Comparison of ENCODE assay signal across 9 mouse cellular contexts in the genomic region with DNA sequence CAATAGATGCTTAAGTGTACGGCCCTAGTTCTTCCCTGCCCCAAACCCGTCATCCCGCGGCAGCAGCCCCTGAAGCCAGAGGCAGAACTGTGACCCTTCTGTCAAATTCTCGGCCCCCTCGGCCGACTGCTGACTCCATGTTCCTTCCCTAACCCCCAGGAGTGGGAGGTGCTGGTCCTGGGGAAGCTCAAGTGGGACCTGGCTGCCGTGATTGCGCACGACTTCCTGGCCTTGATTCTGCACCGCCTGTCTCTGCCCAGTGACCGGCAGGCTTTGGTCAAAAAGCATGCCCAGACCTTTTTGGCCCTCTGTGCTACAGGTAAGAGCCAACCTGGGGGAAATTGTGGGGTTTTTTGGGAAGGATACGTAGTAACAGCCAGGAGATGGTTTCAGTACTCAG. TPM values are rescaled to one million over a fixed set of nuclear protein-coding genes. Genes with fewer than 3 reads are reported as not detected.
DNase-seq lines count a peak whose midpoint lies in the region; ATAC-seq and TF ChIP-seq lines count a peak whose summit lies in the region.
"Had no signal": no experiment of that assay in that cellular context is flagged by ENCODE, and none has a peak within 500 bp of the region (broad histone marks: within the 10 kb centered on the region; RNA-seq: fewer than 3 reads in every experiment).

No protein-coding gene starts in this region.

- H3K4me2 ChIP-seq in heart, embryonic 12.5 days: peak overlapping the region; percentile 87
- peak overlapping the region; percentile 92 for H3K4me2 ChIP-seq in liver, embryonic 14.5 days (ENCODE audit: low read depth)

- peak overlapping the region; percentile 95 for H3K4me3 ChIP-seq in heart, embryonic 12.5 days
- no peak overlapping the region for H3K4me3 ChIP-seq in MEL (ENCODE audit: control insufficient read depth in 1 of 2, insufficient read depth in 1 of 2, low read depth in 2 of 2, low read length in 2 of 2)
- peak overlapping the region; percentile 72 to 93 for H3K4me3 ChIP-seq in liver, embryonic 14.5 days (ENCODE audit: insufficient read depth in 1 of 2, low read depth in 2 of 2, low read length in 2 of 2)

- DNase-seq in heart, adult 8-10 months (ENCODE audit: low spot score): no peak
- no peak for DNase-seq in MEL (ENCODE audit: low read depth, low spot score)
- DNase-seq in heart, postnatal 10 days: peak; percentile 21 to 26
- no peak for DNase-seq in liver, embryonic 14.5 days (ENCODE audit: low read depth in 3 of 3, low spot score in 3 of 3)
- no peak for DNase-seq in frontal cortex, postnatal 14 days (ENCODE audit: low spot score in 2 of 2)
- no peak for DNase-seq in layer of hippocampus, adult 18-20 months (ENCODE audit: low spot score in 2 of 2)
- DNase-seq in embryo, embryonic 10.5 days (ENCODE audit: low spot score): no peak

- no peak for TF ChIP-seq POLR2A in MEL (IDR thresholded peaks at IDR 0.05; ENCODE audit: control insufficient read depth in 1 of 2, insufficient read depth in 1 of 2, low read depth in 1 of 2, low read length in 2 of 2, poor library complexity in 1 of 2)

- no peak for ATAC-seq in heart, embryonic 12.5 days (ENCODE audit: insufficient number of reproducible peaks, low FRiP score)
- ATAC-seq in liver, embryonic 14.5 days (ENCODE audit: insufficient read depth): no peak
- ATAC-seq: Patski had no signal

- no peak for TF ChIP-seq RAD21 in MEL (IDR thresholded peaks at IDR 0.05; ENCODE audit: low read depth, low read length)

- peak overlapping the region; percentile 99 for H3K27ac ChIP-seq in heart, embryonic 12.5 days (ENCODE audit: poor library complexity, severe bottlenecking)
- H3K27ac ChIP-seq in MEL (ENCODE audit: control insufficient read depth, low read depth, low read length): peak overlapping the region; percentile 98
- H3K27ac ChIP-seq in liver, embryonic 14.5 days: peak overlapping the region; percentile 93

- H3K36me3 ChIP-seq in heart, embryonic 12.5 days: peaks cover 60% of the 10 kb centered on the region
- peaks cover 0 to 53% of the 10 kb centered on the region in 2 experiments; a peak in 2 of 4 replicates for H3K36me3 ChIP-seq in MEL (ENCODE audit: control insufficient read depth in 1 of 2, insufficient read depth in 2 of 2, low read length in 2 of 2)
- H3K36me3 ChIP-seq in liver, embryonic 14.5 days (replicated peaks; ENCODE audit: control insufficient read depth, insufficient read depth, low read depth): peaks cover 62% of the 10 kb centered on the region

- peak overlapping the region; percentile 96 for H3K9ac ChIP-seq in heart, embryonic 12.5 days
- H3K9ac ChIP-seq in MEL (ENCODE audit: control insufficient read depth, low read depth, low read length, poor library complexity, severe bottlenecking): no peak overlapping the region
- peak overlapping the region; percentile 98 for H3K9ac ChIP-seq in liver, embryonic 14.5 days (replicated peaks)

- intact Hi-C loops in heart, postnatal 10 days (cut with DNase I): no loop called here

- H3K27me3 ChIP-seq in heart, embryonic 12.5 days (replicated peaks): no peaks in the 10 kb centered on the region
- H3K27me3 ChIP-seq in MEL (ENCODE audit: control insufficient read depth in 1 of 2, insufficient read depth in 2 of 2, low read length in 2 of 2): no peaks in the 10 kb centered on the region
- no peaks in the 10 kb centered on the region for H3K27me3 ChIP-seq in liver, embryonic 14.5 days (ENCODE audit: control insufficient read depth, insufficient read depth, low read length)
- H3K27me3 ChIP-seq: Patski had no signal

- peaks cover 43% of the 10 kb centered on the region for H3K4me1 ChIP-seq in heart, embryonic 12.5 days (replicated peaks)
- peaks cover 20 to 62% of the 10 kb centered on the region in 2 experiments for H3K4me1 ChIP-seq in MEL (ENCODE audit: control insufficient read depth in 1 of 2, insufficient read depth in 2 of 2, low read length in 2 of 2)
- H3K4me1 ChIP-seq in liver, embryonic 14.5 days (replicated peaks; ENCODE audit: control insufficient read depth in 2 of 2, insufficient read depth in 2 of 2, low read length in 1 of 2): peaks cover 34 to 49% of the 10 kb centered on the region in 2 experiments

- WGBS in heart, embryonic 12.5 days: 51% methylated on average over 13 of the region's 13 CpGs
- WGBS in liver, embryonic 14.5 days (ENCODE audit: insufficient replicate concordance): 65% methylated on average over 13 of the region's 13 CpGs

- H3K79me2 ChIP-seq in MEL (ENCODE audit: control insufficient read depth, insufficient read depth, low read length, poor library complexity): peaks cover 28% of the 10 kb centered on the region

- no peaks in the 10 kb centered on the region for H3K9me3 ChIP-seq in heart, embryonic 12.5 days (replicated peaks)
- no peaks in the 10 kb centered on the region for H3K9me3 ChIP-seq in MEL (replicated peaks; ENCODE audit: insufficient read depth, low read length)
- no peaks in the 10 kb centered on the region for H3K9me3 ChIP-seq in liver, embryonic 14.5 days (ENCODE audit: control insufficient read depth, low read length)

- no peak for TF ChIP-seq CTCF in MEL (IDR thresholded peaks at IDR 0.05 in 2 of 3, conservative IDR thresholded peaks at IDR 0.05 in 1 of 3; ENCODE audit: control insufficient read depth in 1 of 3, insufficient read depth in 1 of 3, low read depth in 2 of 3, low read length in 3 of 3, poor library complexity in 1 of 3, severe bottlenecking in 1 of 3)
- TF ChIP-seq CTCF in liver, embryonic 14.5 days (IDR thresholded peaks at IDR 0.05; ENCODE audit: low read depth): no peak

- no peak for TF ChIP-seq EP300 in MEL (IDR thresholded peaks at IDR 0.05; ENCODE audit: low read depth in 1 of 2, low read length in 2 of 2)
- no peak for TF ChIP-seq EP300 in liver, embryonic 14.5 days (IDR thresholded peaks at IDR 0.05; ENCODE audit: low read depth)

TF ChIP-seq in MEL, 35 proteins besides CTCF, POLR2A, EP300 and RAD21:
- TF ChIP-seq UBTF (IDR thresholded peaks at IDR 0.05; ENCODE audit: borderline replicate concordance, insufficient read depth, low read depth, low read length) (no peak), GATA1 (IDR thresholded peaks at IDR 0.05; ENCODE audit: low read depth, low read length) (no peak), SMC3 (IDR thresholded peaks at IDR 0.05; ENCODE audit: low read depth, low read length) (no peak), NELFE (IDR thresholded peaks at IDR 0.05; ENCODE audit: low read depth, low read length) (no peak), RCOR1 (IDR thresholded peaks at IDR 0.05; ENCODE audit: low read depth, low read length) (no peak), SIN3A (IDR thresholded peaks at IDR 0.05; ENCODE audit: low read length) (no peak), ZC3H11A (IDR thresholded peaks at IDR 0.05; ENCODE audit: low read depth, low read length) (no peak), MAFK (IDR thresholded peaks at IDR 0.05; ENCODE audit: borderline replicate concordance, low read depth, low read length) (no peak)

RNA-seq across cellular contexts. Expression of gene Bysl, which starts 14.0 kb away (rescaled TPM):
- polyA plus RNA-seq in heart, embryonic 12.5 days (2016; fragmentation: Nextera tagmentation; extraction: Ambion mirVana): 24.7 and 27.8 TPM in 2 replicates
- 10 to 100 TPM; 14.2 to 16.9 (median 15.9) TPM for total RNA-seq in heart, adult 8-10 months (2022)
- 60.2 and 69.3 TPM in 2 replicates for total RNA-seq in MEL (2012; rRNA removed)
- polyA plus RNA-seq in MEL (2012; ENCODE audit: insufficient read depth in 1 of 2, insufficient read length in 2 of 2, low read depth in 1 of 2, low replicate concordance in 2 of 2, missing spikeins in 1 of 2): 10 to 100 TPM in 1 of 2 experiments, not detected in 1; 85.4 TPM
- total RNA-seq in heart, postnatal 10 days (2021): 10 to 100 TPM; 17.2 to 19.0 TPM
- 9.8 and 12.5 TPM in 2 replicates for polyA plus RNA-seq in liver, embryonic 14.5 days (2012; rRNA removed)
- 13.3 and 14.3 TPM in 2 replicates for polyA plus RNA-seq in liver, embryonic 14.5 days (2014; fragmentation: Nextera tagmentation; extraction: Ambion mirVana)
- 10 to 100 TPM; 19.4 to 19.5 TPM for total RNA-seq in layer of hippocampus, adult 18-20 months (2021)

RNA-seq across cellular contexts. Expression of gene Med20, which starts 14.1 kb away (rescaled TPM):
- polyA plus RNA-seq in heart, embryonic 12.5 days (2016; fragmentation: Nextera tagmentation; extraction: Ambion mirVana): 27.8 and 30.0 TPM in 2 replicates
- total RNA-seq in heart, adult 8-10 months (2022): 10 to 100 TPM; 15.7 to 19.9 (median 18.1) TPM
- 45.9 and 62.6 TPM in 2 replicates for total RNA-seq in MEL (2012; rRNA removed)
- polyA plus RNA-seq in MEL (2012; ENCODE audit: insufficient read depth in 1 of 2, insufficient read length in 2 of 2, low read depth in 1 of 2, low replicate concordance in 2 of 2, missing spikeins in 1 of 2): 10 to 100 TPM in 1 of 2 experiments, not detected in 1; 45.7 TPM
- 10 to 100 TPM; 21.9 to 23.0 TPM for total RNA-seq in heart, postnatal 10 days (2021)
- 20.7 and 23.1 TPM in 2 replicates for polyA plus RNA-seq in liver, embryonic 14.5 days (2012; rRNA removed)
- 23.2 and 25.7 TPM in 2 replicates for polyA plus RNA-seq in liver, embryonic 14.5 days (2014; fragmentation: Nextera tagmentation; extraction: Ambion mirVana)
- total RNA-seq in layer of hippocampus, adult 18-20 months (2021): 10 to 100 TPM; 33.4 to 36.9 TPM

RNA-seq across cellular contexts. Expression of gene Gm20517, which starts 14.1 kb away (rescaled TPM):
- 1.3 and 2.7 TPM in 2 replicates for polyA plus RNA-seq in heart, embryonic 12.5 days (2016; fragmentation: Nextera tagmentation; extraction: Ambion mirVana)
- 1 to 10 TPM in 3 of 4 experiments, under 1 TPM in 1; 0.35 to 5.1 (median 2.0) TPM for total RNA-seq in heart, adult 8-10 months (2022)
- total RNA-seq in MEL (2012; rRNA removed): 1.1 and 2.9 TPM in 2 replicates
- polyA plus RNA-seq in MEL (2012; ENCODE audit: insufficient read depth in 1 of 2, insufficient read length in 2 of 2, low read depth in 1 of 2, low replicate concordance in 2 of 2, missing spikeins in 1 of 2): 1 to 10 TPM in 1 of 2 experiments, not detected in 1; 1.9 TPM
- total RNA-seq in heart, postnatal 10 days (2021): 1 to 10 TPM; 3.0 to 3.5 TPM
- 0.86 and 0.95 TPM in 2 replicates for polyA plus RNA-seq in liver, embryonic 14.5 days (2012; rRNA removed)
- polyA plus RNA-seq in liver, embryonic 14.5 days (2014; fragmentation: Nextera tagmentation; extraction: Ambion mirVana): 0.86 and 1.7 TPM in 2 replicates
- 1 to 10 TPM; 4.2 to 5.8 TPM for total RNA-seq in layer of hippocampus, adult 18-20 months (2021)

RNA-seq across cellular contexts. Expression of gene Usp49, which starts 33.2 kb away (rescaled TPM):
- 3.5 and 4.8 TPM in 2 replicates for polyA plus RNA-seq in heart, embryonic 12.5 days (2016; fragmentation: Nextera tagmentation; extraction: Ambion mirVana)
- total RNA-seq in heart, adult 8-10 months (2022): 1 to 10 TPM; 3.4 to 4.6 (median 3.7) TPM
- total RNA-seq in MEL (2012; rRNA removed): 5.2 and 5.5 TPM in 2 replicates
- 10 to 100 TPM in 1 of 2 experiments, not detected in 1; 16.1 TPM for polyA plus RNA-seq in MEL (2012; ENCODE audit: insufficient read depth in 1 of 2, insufficient read length in 2 of 2, low read depth in 1 of 2, low replicate concordance in 2 of 2, missing spikeins in 1 of 2)
- total RNA-seq in heart, postnatal 10 days (2021): 1 to 10 TPM; 5.4 to 5.5 TPM
- polyA plus RNA-seq in liver, embryonic 14.5 days (2012; rRNA removed): 6.4 and 6.6 TPM in 2 replicates
- 2.9 and 3.9 TPM in 2 replicates for polyA plus RNA-seq in liver, embryonic 14.5 days (2014; fragmentation: Nextera tagmentation; extraction: Ambion mirVana)
- total RNA-seq in layer of hippocampus, adult 18-20 months (2021): 10 to 100 TPM in 1 of 2 experiments, 1 to 10 TPM in 1; 9.7 to 10.8 TPM

Comparison
In these comparisons a context has a peak if more than half of its experiments do, and no peak if none do; other contexts are left out.
1. DNase-seq: peak in heart, postnatal 10 days (2 of 2); none in heart, adult 8-10 months (single experiment), MEL (single experiment), liver, embryonic 14.5 days (0 of 3), frontal cortex, postnatal 14 days (0 of 2), layer of hippocampus, adult 18-20 months (0 of 2) and embryo, embryonic 10.5 days (single experiment).
2. H3K4me3 ChIP-seq: peak in heart, embryonic 12.5 days (single experiment) and liver, embryonic 14.5 days (2 of 2); none in MEL (0 of 2).
3. Peak in every context shown above with its lines, with median percentiles within 50 percentile points of each other: H3K27ac ChIP-seq.